Mouse (Mus musculus): ENCODE results near the gene Prkci. TPM values are rescaled to one million over a fixed set of nuclear protein-coding genes. Genes with fewer than 3 reads are reported as not detected.

The Prkci gene
- total RNA-seq, 4 experiments from 2014 or later: 53.2 to 62.0 (median 57.1) TPM

DNA sequence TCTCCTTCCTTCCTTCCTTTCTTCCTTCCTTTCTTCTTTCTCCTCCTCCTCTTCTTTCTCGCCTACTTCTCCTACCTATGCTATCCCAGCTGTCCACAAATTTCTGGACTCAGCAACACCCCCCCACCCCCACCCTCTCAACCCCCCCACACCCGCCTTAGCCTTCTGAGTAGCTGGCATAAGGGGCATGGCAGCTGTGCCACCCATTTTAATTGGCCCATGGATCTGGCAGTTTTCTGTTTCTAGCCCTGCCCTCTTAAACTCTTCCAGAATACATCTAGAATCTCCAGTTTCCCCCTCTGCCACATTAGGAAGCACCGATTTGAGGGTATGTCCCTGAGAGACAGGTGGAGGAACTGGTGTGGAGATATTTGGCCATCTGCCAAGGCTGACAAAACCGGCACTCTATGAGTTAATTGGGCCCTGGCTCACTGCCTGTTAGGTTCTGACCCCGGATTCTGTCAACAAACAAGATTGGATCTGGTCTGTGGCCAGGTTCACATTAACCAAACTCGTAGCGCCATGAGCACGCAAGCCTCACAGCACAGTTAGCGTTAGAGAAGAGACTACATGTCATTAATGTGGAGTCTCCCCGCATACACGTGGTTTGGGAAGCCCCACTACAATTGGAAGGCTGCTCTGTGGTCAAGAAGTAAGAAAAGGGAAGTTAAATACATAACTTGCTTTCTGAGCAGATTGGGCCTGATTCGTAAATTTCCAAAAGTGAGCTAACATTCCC lies 88.1 kb downstream of the Prkci start:
- no peak for DNase-seq (ENCODE audit: low spot score in 2 of 2)

- DNase-seq (ENCODE audit: low spot score in 2 of 2): no peak
These were observed 89.5 kb downstream of the Prkci start for GRCm38 (mm10) chr3:31085000-31085399.

GRCm38 (mm10) chr3:31088789-31089775 lies 93.5 kb downstream of the Prkci start:
- DNase-seq (ENCODE audit: low spot score in 2 of 2): no peak

GRCm38 (mm10) chr3:31089956-31090355 lies 94.4 kb downstream of the Prkci start:
- DNase-seq (ENCODE audit: low spot score in 2 of 2): no peak

- peak; percentile 72 to 79 for DNase-seq (ENCODE audit: low spot score in 2 of 2)
These were observed 97.6 kb downstream of the Prkci start for GRCm38 (mm10) chr3:31093196-31093595.

DNA sequence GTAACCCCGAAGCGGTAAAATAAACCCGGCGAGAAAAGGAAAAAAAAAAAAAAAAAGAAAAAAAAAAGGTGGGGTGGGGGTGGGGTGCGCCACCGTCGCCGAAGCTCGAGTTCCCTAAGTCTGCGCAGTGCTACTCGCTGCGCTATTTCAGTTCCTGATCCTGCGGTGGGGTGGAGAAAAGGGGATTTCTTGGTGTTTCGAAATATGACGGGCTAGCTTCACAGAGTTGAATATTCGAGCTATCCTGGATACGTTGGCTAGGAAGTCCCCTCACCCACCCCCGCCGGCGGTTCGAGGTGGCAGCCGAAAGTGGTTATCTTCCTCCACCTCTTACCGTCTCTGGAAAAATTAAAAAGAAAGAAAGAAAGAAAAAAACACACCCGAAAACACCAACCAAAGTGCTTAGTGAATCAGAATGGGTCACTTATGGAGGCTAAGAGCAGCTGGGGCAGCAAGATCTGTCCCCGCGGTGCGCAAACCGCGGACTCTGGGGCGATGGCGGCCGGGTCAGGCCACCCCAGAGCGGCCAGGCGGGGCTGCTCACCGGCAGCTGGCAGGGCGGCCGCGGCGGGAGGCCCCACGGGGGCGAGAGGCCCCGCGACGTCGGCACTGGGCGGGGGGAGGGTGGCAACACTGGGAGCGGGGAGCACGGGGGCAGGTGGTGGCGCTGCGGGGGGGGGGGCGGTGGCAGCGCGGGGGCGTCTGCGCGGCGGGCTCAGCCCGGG lies 98.2 kb downstream of the Prkci start:
- DNase-seq (ENCODE audit: low spot score in 2 of 2): peak; percentile 45 to 50

DNA sequence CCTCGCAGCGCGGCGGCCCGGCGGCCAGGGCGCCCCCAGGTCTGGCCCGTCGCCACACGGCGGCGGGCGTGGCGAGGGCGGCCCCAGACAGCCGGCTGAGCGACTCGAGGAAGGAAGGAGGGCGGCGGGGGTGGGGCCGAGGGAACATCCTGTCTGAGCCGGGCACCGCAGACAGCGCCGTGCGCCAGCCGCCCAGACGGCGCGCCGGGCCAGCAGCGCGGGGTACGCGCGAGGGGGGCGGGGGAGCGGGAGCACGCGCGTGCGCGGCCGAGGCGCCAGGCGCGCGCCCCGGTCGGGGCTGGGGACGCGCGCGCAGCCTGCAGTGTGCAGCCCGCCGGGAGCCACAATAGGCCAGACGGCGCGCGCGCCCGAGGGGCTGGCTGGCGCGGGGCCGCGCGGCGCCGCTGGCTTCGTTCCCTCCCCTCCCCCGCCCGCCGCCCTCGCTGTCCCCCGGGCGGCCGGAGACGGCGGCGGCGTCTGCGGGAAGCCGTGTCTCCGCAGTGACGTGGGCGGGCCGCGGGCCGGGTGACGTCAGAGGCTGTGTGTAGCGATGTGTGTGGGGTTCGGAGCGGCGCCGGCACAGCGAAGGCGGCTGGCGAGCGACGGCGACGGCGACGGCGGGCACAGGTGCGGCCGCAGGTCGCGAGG lies 99.1 kb downstream of the Prkci start, which contains the start of gene Skil:
TSS of gene Skil (plus strand) at position 528 of the 648 bp plus-strand sequence.
- peak; percentile 89 to 90 for DNase-seq (ENCODE audit: low spot score in 2 of 2)

DNA sequence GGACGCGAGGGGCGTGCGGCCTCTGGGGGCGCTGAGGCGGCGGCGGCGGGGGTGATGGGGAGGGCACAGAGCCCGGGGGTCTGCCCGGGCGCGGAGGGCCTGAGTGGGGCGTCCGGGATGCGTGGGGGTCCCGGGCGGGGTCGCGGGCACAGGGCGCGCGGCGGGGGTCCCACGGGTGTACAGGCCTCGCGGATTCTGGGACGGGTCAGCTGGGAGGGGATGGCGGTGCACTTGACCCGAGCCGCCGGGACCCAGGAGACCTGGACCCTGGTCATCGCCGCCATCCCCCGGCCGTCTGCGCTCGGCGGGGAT lies 99.6 kb downstream of the Prkci start:
- DNase-seq (ENCODE audit: low spot score in 2 of 2): peak in 1 of 2 experiments; percentile 37

GRCm38 (mm10) chr3:31095491-31096154 lies 100.1 kb downstream of the Prkci start:
- peak; percentile 32 to 58 for DNase-seq (ENCODE audit: low spot score in 2 of 2)

DNA sequence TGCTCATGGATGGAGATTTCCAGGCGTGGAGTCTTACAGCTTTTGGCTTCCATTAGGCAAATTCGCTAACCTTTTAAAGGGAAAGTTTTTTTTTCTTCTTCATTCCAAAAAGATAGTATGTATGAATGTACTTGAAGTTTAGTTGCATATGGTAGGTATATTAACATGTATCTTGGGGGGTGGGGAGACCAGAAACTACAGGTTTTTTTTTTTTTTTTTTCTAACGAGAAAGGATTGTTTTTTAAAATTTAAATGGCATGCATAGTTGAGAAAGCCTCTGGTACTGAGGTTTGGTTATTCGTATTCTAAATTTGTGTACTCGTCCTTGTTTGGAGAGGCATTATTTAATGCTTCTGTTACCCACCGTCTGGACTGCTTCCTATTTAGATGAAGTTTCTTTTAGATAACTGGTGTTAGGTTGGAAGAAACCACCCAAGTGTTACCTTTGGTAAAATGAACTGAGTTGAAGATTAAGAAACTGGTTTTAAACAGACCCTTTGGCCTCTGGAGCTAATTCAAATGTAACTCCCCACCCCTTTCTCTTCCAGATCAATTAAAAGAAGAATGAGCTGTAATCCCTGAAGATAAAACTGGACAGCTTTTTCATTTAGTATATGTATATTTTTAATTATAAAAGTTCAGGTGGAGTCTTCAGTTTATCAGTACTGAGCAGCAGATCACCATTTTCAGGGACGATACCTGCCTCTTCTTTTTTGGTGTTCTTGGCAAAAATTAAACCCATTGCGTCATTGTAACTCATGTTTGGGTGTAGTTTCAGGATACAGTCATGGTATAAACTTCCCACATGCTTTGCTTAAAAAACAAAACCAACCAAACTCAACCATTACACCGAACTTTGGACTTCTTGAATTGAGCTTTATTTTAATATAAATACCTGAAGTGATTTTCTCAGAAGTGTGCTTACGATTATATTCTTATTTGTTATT lies 100.9 kb downstream of the Prkci start:
- no peak for DNase-seq (ENCODE audit: low spot score in 2 of 2)

DNA sequence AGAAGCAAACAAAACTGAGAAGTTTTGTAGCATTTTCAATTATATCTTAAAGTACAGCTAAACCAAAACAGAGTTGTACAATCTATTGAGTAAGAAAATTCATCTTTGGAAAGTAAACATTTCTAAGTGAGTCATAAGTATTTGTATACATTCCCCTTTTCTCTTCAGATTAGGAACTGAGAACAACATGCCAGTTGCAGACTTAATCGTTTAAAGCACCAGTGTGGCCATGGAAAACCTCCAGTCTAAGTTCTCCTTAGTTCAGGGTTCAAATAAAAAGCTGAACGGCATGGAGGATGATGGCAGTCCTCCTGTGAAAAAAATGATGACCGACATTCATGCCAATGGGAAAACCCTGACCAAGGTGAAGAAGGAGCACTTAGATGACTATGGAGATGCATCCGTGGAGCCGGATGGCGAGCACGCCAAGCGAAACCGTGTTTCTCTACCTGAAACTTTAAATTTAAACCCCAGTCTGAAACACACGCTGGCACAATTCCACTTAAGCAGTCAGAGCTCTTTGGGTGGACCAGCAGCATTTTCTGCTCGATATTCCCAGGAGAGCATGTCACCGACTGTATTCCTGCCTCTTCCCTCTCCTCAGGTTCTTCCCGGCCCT lies 101.7 kb downstream of the Prkci start:
- DNase-seq (ENCODE audit: low spot score in 2 of 2): no peak

DNA sequence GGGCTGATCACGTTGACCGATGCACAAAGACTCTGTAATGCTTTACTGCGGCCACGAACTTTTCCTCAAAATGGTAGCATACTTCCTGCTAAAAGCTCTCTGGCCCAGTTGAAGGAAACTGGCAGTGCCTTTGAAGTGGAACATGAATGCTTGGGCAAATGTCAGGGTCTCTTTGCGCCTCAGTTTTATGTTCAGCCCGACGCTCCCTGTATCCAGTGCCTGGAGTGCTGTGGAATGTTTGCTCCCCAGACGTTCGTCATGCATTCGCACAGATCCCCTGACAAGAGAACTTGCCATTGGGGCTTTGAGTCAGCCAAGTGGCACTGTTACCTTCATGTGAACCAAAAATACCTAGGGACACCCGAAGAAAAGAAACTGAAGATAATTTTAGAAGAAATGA lies 102.4 kb downstream of the Prkci start:
- DNase-seq (ENCODE audit: low spot score in 2 of 2): no peak

- DNase-seq (ENCODE audit: low spot score in 2 of 2): no peak
These were observed 103.0 kb downstream of the Prkci start for GRCm38 (mm10) chr3:31098556-31098955.

DNA sequence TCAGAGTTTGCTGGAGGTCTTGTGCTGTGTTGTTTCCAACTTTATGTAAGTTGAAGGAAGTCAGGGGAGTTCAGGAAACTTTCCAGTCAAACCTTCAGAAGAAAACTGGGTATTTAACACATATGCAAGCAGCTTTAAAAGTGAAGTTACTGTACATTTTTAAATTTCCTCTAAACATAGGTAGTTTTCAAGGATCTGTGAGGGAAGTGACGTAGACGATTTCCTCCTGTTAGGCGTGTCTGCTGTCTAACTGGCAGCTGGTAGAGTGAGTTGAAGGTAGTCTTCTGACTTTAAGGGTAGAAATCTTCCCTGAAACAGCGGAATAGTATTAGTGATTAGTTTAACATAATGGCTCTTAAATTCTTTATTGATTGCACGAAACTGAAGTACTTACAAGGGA lies 104.5 kb downstream of the Prkci start:
- no peak for DNase-seq (ENCODE audit: low spot score in 2 of 2)

- DNase-seq (ENCODE audit: low spot score in 2 of 2): no peak
These were observed 105.3 kb downstream of the Prkci start for GRCm38 (mm10) chr3:31100802-31101201.
